Mouse (Mus musculus): ENCODE data around the gene Sbf2. TPM values are rescaled to one million over a fixed set of nuclear protein-coding genes. Genes with fewer than 3 reads are reported as not detected.

The Sbf2 gene
- polyA plus RNA-seq, 1 experiment: 8.8 TPM

DNA sequence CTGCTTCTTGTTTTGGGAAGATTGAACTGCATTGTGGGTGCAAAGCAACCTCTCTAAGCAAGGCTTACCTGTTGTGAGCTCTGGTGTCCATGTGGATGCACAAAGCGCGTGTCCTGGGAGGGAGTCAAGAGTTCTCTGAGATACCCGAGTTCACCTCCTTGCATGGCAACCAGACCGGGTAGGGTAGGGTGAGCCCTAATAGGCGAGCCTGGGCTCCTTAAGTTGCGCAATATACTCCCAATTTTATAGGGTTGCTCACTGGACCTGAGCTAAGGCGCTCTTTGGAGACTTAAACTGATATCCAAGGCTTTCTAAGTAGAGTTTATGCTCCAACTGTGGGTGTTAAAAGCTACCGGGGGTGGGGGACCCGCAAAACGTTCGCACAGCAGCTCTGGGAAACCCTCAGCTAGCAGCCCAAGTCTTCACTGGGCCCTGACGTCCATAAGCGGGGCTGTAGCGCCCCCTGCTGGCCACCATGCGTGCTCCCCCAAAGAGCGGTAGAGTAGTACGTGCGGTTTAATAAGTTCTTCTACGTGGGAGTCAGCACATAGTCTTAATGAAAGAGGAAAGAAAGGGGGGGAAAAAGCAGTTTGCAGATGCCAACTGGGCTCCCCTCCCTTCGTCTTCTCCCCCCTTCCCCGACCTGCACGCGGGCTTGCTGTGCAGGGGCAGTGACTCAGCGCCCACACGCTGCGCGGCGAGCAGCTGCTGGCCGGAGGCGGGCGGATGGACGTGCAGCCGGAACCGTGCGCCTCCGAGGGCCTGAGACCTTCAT lies 15.4 kb upstream of the Sbf2 start:
- peak; percentile 74 for DNase-seq
- 5% methylated on average over 36 of the region's 36 CpGs for WGBS
- Histone ChIP-seq H3K36me3 (ENCODE audit: control insufficient read depth, insufficient read depth, low read length) (no peaks in the 10 kb centered on the region), H3K4me1 (replicated peaks; ENCODE audit: control insufficient read depth, insufficient read depth, low read length) (peaks cover 19% of the 10 kb centered on the region), H3K27ac (ENCODE audit: control insufficient read depth, insufficient read depth, low read length) (no peak overlapping the region), H3K4me3 (ENCODE audit: control insufficient read depth, insufficient read depth, low read length) (no peak overlapping the region), H3K27me3 (ENCODE audit: control insufficient read depth, insufficient read depth, low read length) (peaks cover 38% of the 10 kb centered on the region)
- TF ChIP-seq CTCF (IDR thresholded peaks at IDR 0.05; ENCODE audit: borderline replicate concordance, control insufficient read depth, extremely low read depth, insufficient read depth, low read length, poor library complexity) (peak; percentile 89), POLR2A (IDR thresholded peaks at IDR 0.05; ENCODE audit: control insufficient read depth, extremely low read depth, insufficient read depth, low read length, poor library complexity) (no peak)

DNA sequence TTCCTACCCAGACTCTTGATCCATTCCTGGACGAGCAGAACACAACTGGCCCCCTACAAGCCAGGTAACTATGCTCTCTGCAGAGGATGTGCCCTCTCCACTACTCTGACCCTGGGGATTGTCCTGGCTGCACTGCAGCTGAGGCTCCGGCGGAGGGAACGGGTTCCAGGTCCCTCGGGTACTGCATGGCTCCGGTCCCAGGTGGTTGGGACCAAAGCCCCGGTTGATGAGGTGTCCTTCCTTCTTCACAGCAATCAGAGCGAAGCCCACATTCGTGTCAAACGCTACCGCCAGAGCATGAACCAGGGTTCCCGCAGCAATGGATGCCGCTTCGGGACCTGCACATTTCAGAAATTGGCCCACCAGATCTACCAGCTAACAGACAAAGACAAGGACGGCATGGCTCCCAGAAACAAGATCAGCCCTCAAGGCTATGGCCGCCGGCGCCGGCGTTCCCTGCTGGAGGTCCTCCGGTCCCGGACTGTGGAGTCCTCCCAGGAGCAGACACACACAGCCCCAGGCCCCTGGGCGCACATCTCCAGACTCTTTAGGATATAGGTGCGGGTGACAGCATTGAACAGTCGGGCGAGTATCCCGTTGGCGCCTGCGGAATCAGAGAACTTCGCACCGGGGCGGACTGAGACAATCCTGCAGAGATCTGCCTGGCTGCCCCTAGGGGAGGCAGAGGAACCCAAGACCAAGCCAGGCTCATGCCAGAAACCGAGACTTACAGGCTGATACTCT lies 14.1 kb upstream of the Sbf2 start:
- H3K36me3 ChIP-seq (ENCODE audit: control insufficient read depth, insufficient read depth, low read length): no peaks in the 10 kb centered on the region
- H3K4me3 ChIP-seq (ENCODE audit: control insufficient read depth, insufficient read depth, low read length): peak overlapping the region; percentile 19
- 5% methylated on average over 33 of the region's 33 CpGs for WGBS
- peaks cover 23% of the 10 kb centered on the region for H3K4me1 ChIP-seq (replicated peaks; ENCODE audit: control insufficient read depth, insufficient read depth, low read length)
- no peak overlapping the region; the same call in 1 of the 2 replicates for H3K27ac ChIP-seq (ENCODE audit: control insufficient read depth, insufficient read depth, low read length)
- no peak for DNase-seq
- H3K27me3 ChIP-seq (ENCODE audit: control insufficient read depth, insufficient read depth, low read length): peaks cover 47% of the 10 kb centered on the region
- TF ChIP-seq CTCF (IDR thresholded peaks at IDR 0.05; ENCODE audit: borderline replicate concordance, control insufficient read depth, extremely low read depth, insufficient read depth, low read length, poor library complexity): no peak
- no peak for TF ChIP-seq POLR2A (IDR thresholded peaks at IDR 0.05; ENCODE audit: control insufficient read depth, extremely low read depth, insufficient read depth, low read length, poor library complexity)

DNA sequence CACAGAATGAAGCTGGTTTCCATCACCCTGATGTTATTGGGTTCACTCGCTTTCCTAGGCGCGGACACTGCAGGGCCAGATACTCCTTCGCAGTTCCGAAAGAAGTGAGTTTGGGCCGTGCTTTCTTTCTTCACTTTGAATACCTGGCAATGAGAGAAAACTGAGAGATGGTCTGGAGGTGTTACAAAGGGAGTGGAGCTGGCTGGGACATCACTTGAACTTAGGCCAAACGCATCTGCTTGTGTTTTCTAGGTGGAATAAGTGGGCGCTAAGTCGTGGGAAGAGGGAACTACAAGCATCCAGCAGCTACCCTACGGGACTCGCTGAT lies 13.5 kb upstream of the Sbf2 start:
- Histone ChIP-seq H3K36me3 (ENCODE audit: control insufficient read depth, insufficient read depth, low read length) (no peaks in the 10 kb centered on the region), H3K4me1 (replicated peaks; ENCODE audit: control insufficient read depth, insufficient read depth, low read length) (peaks cover 23% of the 10 kb centered on the region), H3K4me3 (ENCODE audit: control insufficient read depth, insufficient read depth, low read length) (peak overlapping the region; percentile 19), H3K27me3 (ENCODE audit: control insufficient read depth, insufficient read depth, low read length) (peaks cover 49% of the 10 kb centered on the region), H3K27ac (ENCODE audit: control insufficient read depth, insufficient read depth, low read length) (no peak overlapping the region)
- no peak for DNase-seq
- TF ChIP-seq CTCF (IDR thresholded peaks at IDR 0.05; ENCODE audit: borderline replicate concordance, control insufficient read depth, extremely low read depth, insufficient read depth, low read length, poor library complexity): no peak
- WGBS: 6% methylated on average over 11 of the region's 11 CpGs

DNA sequence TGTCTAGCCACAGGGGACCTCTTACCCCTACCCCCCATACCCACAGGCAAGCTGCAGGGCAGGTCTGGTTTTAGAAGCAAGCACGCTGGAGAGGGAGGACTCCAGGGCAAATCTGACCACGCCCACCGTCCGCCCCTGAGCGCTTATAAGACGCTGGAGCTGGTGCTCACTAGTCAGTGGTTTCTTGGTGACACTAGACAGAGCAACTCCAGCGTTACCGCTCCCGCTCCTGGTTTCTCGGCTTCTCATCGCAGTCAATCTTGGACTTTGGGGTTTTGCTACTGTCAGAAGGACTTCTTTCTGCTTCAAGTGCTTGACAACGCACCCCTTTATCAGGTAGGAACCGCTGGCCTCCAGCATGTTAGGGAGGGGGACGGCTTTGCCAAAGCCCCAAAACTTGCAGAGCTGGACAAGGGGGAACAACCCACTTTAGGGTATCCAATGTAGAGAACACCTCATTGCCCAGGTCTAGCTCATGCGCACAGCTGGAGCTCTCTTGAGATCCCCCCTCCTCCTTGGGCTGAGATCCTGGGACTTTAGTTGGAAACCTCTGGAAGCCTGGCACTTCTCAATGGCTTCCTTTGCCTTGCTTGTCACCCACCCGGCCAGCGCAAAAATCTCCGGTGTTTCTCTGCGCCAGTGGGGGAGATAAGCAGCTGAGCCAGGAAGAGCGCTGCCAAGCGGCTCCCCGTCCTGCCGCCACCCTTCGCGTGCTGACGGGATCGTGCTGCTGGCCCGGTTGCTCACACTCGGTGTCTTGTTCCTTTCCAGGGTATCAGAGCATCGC lies 13.0 kb upstream of the Sbf2 start, which contains the start of gene Adm:
Gene Adm (plus strand): TSS at position 176 of the 787 bp plus-strand sequence.
- 3% methylated on average over 30 of the region's 30 CpGs for WGBS

DNA sequence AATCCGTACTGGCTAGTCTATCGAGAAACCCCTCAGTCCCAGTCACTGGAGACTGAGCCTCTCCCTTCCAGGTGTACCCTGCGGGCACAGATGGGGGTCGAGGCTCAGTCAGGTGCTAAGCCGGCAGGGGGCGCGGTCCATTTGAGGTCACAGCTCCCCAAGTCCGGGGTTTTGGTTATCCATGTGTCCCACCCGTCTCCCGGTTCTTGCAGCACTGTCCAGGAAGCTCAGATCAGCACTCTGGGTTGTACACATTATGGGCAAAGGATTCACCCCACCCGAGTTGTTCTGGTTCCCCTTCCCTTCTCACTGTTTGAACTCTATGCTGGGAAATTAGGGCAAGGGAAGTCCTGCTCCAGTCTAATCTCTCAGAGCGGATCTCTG lies 12.4 kb upstream of the Sbf2 start:
- H3K36me3 ChIP-seq (ENCODE audit: control insufficient read depth, insufficient read depth, low read length): no peaks in the 10 kb centered on the region
- H3K27me3 ChIP-seq (ENCODE audit: control insufficient read depth, insufficient read depth, low read length): peaks cover 49% of the 10 kb centered on the region
- 2% methylated on average over 12 of the region's 12 CpGs for WGBS
- no peak overlapping the region for H3K4me3 ChIP-seq (ENCODE audit: control insufficient read depth, insufficient read depth, low read length)
- H3K4me1 ChIP-seq (replicated peaks; ENCODE audit: control insufficient read depth, insufficient read depth, low read length): peaks cover 23% of the 10 kb centered on the region
- 0 out of 2 replicates have a peak, but pooled peaks have one; percentile 43 for TF ChIP-seq CTCF (IDR thresholded peaks at IDR 0.05; ENCODE audit: borderline replicate concordance, control insufficient read depth, extremely low read depth, insufficient read depth, low read length, poor library complexity)
- TF ChIP-seq POLR2A (IDR thresholded peaks at IDR 0.05; ENCODE audit: control insufficient read depth, extremely low read depth, insufficient read depth, low read length, poor library complexity): no peak
- H3K27ac ChIP-seq (ENCODE audit: control insufficient read depth, insufficient read depth, low read length): no peak overlapping the region
- DNase-seq: peak; percentile 50

More for the DNA sequence above, 13.0 kb upstream of the Sbf2 start, which contains the start of gene Adm:
- peaks cover 49% of the 10 kb centered on the region for H3K27me3 ChIP-seq (ENCODE audit: control insufficient read depth, insufficient read depth, low read length)
- H3K36me3 ChIP-seq (ENCODE audit: control insufficient read depth, insufficient read depth, low read length): no peaks in the 10 kb centered on the region
- no peak within 1 kb of the TSS for H3K27ac ChIP-seq (ENCODE audit: control insufficient read depth, insufficient read depth, low read length)
- TF ChIP-seq CTCF (IDR thresholded peaks at IDR 0.05; ENCODE audit: borderline replicate concordance, control insufficient read depth, extremely low read depth, insufficient read depth, low read length, poor library complexity) (no peak), POLR2A (IDR thresholded peaks at IDR 0.05; ENCODE audit: control insufficient read depth, extremely low read depth, insufficient read depth, low read length, poor library complexity) (no peak)
- H3K4me3 ChIP-seq (ENCODE audit: control insufficient read depth, insufficient read depth, low read length): peak within 1 kb of the TSS; percentile 19
- H3K4me1 ChIP-seq (replicated peaks; ENCODE audit: control insufficient read depth, insufficient read depth, low read length): peaks cover 23% of the 10 kb centered on the region
- DNase-seq: peak; percentile 58

All from thymus, adult 2 months (tissue).